Mouse (Mus musculus) liver, postnatal 0 days (tissue): ENCODE data around the gene Klhl29. TPM values are rescaled to one million over a fixed set of nuclear protein-coding genes. Genes with fewer than 3 reads are reported as not detected.

Source experiments
- ATAC-seq: fragments of 200-750 bp; cut with Nextera tagmentation; 2 replicates; pipeline ENCODE4 v1.8.0; 2017; ENCODE audit warnings: mild to moderate bottlenecking, moderate library complexity
- DNase-seq: peaks from one replicate; pipeline ENCODE4 v3.0.0-alpha.2; 2016
- H3K27ac ChIP-seq: fragments of 300-500 bp; sonication (generic); 2 replicates; pipeline ENCODE4 v1.5.1; 2014; ENCODE audit warnings: antibody characterized with exemption, moderate library complexity, mild to moderate bottlenecking, low read depth
- H3K27me3 ChIP-seq: fragments of 300-500 bp; sonication (generic); 2 replicates; pipeline ENCODE4 v1.6.1; 2014; ENCODE audit warnings: low read length, control low read depth, mixed read lengths; ENCODE audit not compliant: insufficient read depth
- H3K36me3 ChIP-seq: fragments of 300-500 bp; sonication (generic); replicated peaks from 2 replicates; pipeline ENCODE4 v1.6.1; 2014; ENCODE audit warnings: mild to moderate bottlenecking, control low read depth, low read length, moderate library complexity, mixed read lengths; ENCODE audit not compliant: insufficient read depth
- H3K4me1 ChIP-seq: fragments of 300-500 bp; sonication (generic); 2 replicates; pipeline ENCODE4 v1.6.1; 2014; ENCODE audit warnings: antibody characterized with exemption, mild to moderate bottlenecking, control low read depth; ENCODE audit not compliant: insufficient read depth
- H3K4me2 ChIP-seq: fragments of 300-500 bp; sonication (generic); 2 replicates; pipeline ENCODE4 v1.6.1; 2014; ENCODE audit warnings: low read depth, mild to moderate bottlenecking, low read length, moderate library complexity, mixed read lengths
- H3K4me3 ChIP-seq: fragments of 300-500 bp; sonication (generic); 2 replicates; pipeline ENCODE4 v1.5.1; 2014; ENCODE audit warnings: low read depth, low read length
- H3K9ac ChIP-seq: fragments of 300-500 bp; sonication (generic); replicated peaks from 2 replicates; pipeline ENCODE4 v1.6.1; 2014; ENCODE audit warnings: mild to moderate bottlenecking, moderate library complexity
- H3K9me3 ChIP-seq: fragments of 300-500 bp; sonication (generic); 2 replicates; pipeline ENCODE4 v1.6.1; 2016; ENCODE audit warnings: mild to moderate bottlenecking, control low read depth, low read length, mixed read lengths
- CTCF ChIP-seq: sonication (generic); IDR thresholded peaks from 2 replicates; pipeline ENCODE4 v1.5.1; 2016; ENCODE audit warnings: antibody characterized with exemption, low read depth
- EP300 ChIP-seq: IDR thresholded peaks from 2 replicates; pipeline ENCODE4 v1.6.1; 2016; ENCODE audit warnings: antibody characterized with exemption, low read depth, mild to moderate bottlenecking
- WGBS: fragments of 180-500 bp; shearing (Covaris S2); extraction: QIAGEN DNeasy Blood & Tissue Kit; methylation state at CpG from one replicate; pipeline ENCODE4 v1.1.7; 2014; ENCODE audit not compliant: insufficient replicate concordance; 5-methylcytosine and 5-hydroxymethylcytosine counted together
- polyA plus RNA-seq: library from polyadenylated mRNA; unstranded; fragments of >200 nt; fragmentation: Nextera tagmentation; extraction: Ambion mirVana; gene quantifications from 2 replicates; pipeline ENCODE4 v1.2.1, GENCODE M21; 2015

Gene Klhl29
- polyA plus RNA-seq, 1 experiment from 2014 or later, result 0.05 TPM

- no peak overlapping the region for H3K4me2 ChIP-seq
- no peaks in the 10 kb centered on the region for H3K9me3 ChIP-seq
- H3K4me1 ChIP-seq, result no peaks in the 10 kb centered on the region
- TF ChIP-seq CTCF (no peak), EP300 (no peak)
- ATAC-seq (no peak), DNase-seq (no peak)
- H3K4me3 ChIP-seq, result no peak overlapping the region
- no peaks in the 10 kb centered on the region for H3K36me3 ChIP-seq
- H3K27me3 ChIP-seq, result no peaks in the 10 kb centered on the region
- H3K27ac ChIP-seq, result no peak overlapping the region
- 82% methylated on average over 4 of the region's 4 CpGs for WGBS
- no peak overlapping the region for H3K9ac ChIP-seq
Measured at GRCm38 (mm10) chr12:5273316-5274047, 102.0 kb downstream of the Klhl29 start.

- H3K4me1 ChIP-seq, result peaks cover 3% of the 10 kb centered on the region; the same call in 1 of the 2 replicates
- ATAC-seq (no peak), DNase-seq (no peak)
- H3K4me2 ChIP-seq, result no peak overlapping the region
- H3K27me3 ChIP-seq, result no peaks in the 10 kb centered on the region
- H3K9ac ChIP-seq, result no peak overlapping the region
- TF ChIP-seq EP300, result no peak
- TF ChIP-seq CTCF, result no peak
- H3K4me3 ChIP-seq, result no peak overlapping the region
- 78% methylated on average over 3 of the region's 3 CpGs for WGBS
- H3K27ac ChIP-seq, result no peak overlapping the region
- no peaks in the 10 kb centered on the region for H3K36me3 ChIP-seq
- H3K9me3 ChIP-seq, result no peaks in the 10 kb centered on the region
Measured at GRCm38 (mm10) chr12:5270527-5270926, 105.0 kb downstream of the Klhl29 start.

GRCm38 (mm10) chr12:5269936-5270335, 105.5 kb downstream of the Klhl29 start:
- H3K27ac ChIP-seq, result no peak overlapping the region
- no peak overlapping the region for H3K9ac ChIP-seq
- WGBS, result 66% methylated on average over 9 of the region's 9 CpGs
- no peaks in the 10 kb centered on the region for H3K36me3 ChIP-seq
- no peak for TF ChIP-seq CTCF
- TF ChIP-seq EP300, result no peak
- H3K4me3 ChIP-seq, result no peak overlapping the region
- ATAC-seq (no peak), DNase-seq (no peak)
- no peak overlapping the region for H3K4me2 ChIP-seq
- H3K9me3 ChIP-seq, result no peaks in the 10 kb centered on the region
- no peaks in the 10 kb centered on the region for H3K27me3 ChIP-seq
- H3K4me1 ChIP-seq, result peaks cover 3% of the 10 kb centered on the region; the same call in 1 of the 2 replicates

- H3K36me3 ChIP-seq, result no peaks in the 10 kb centered on the region
- H3K4me3 ChIP-seq, result no peak overlapping the region
- no peak overlapping the region for H3K9ac ChIP-seq
- no peaks in the 10 kb centered on the region for H3K9me3 ChIP-seq
- ATAC-seq, result no peak
- no peak overlapping the region for H3K4me2 ChIP-seq
- no peak overlapping the region for H3K27ac ChIP-seq
- no peak for TF ChIP-seq CTCF
- no peak for TF ChIP-seq EP300
- no peaks in the 10 kb centered on the region for H3K27me3 ChIP-seq
- DNase-seq, result no peak
- 78% methylated on average over 7 of the region's 7 CpGs for WGBS
- H3K4me1 ChIP-seq, result peaks cover 3% of the 10 kb centered on the region; the same call in 1 of the 2 replicates
Measured at GRCm38 (mm10) chr12:5269061-5269460, 106.4 kb downstream of the Klhl29 start.

GRCm38 (mm10) chr12:5268188-5268612, 107.3 kb downstream of the Klhl29 start:
- Histone ChIP-seq H3K4me1 (peaks cover 3% of the 10 kb centered on the region; the same call in 1 of the 2 replicates), H3K9me3 (no peaks in the 10 kb centered on the region), H3K27ac (0 out of 2 replicates have a peak overlapping the region, but pooled peaks have one; percentile 26), H3K4me2 (no peak overlapping the region), H3K9ac (no peak overlapping the region), H3K4me3 (no peak overlapping the region), H3K27me3 (no peaks in the 10 kb centered on the region), H3K36me3 (no peaks in the 10 kb centered on the region)
- DNase-seq (peak; percentile 22), ATAC-seq (peak; percentile 65)
- TF ChIP-seq CTCF (no peak), EP300 (peak; percentile 43; the same call in 1 of the 2 replicates)
- WGBS, result 46% methylated on average over 9 of the region's 9 CpGs

GRCm38 (mm10) chr12:5267271-5268187, 108.0 kb downstream of the Klhl29 start:
- H3K27me3 ChIP-seq, result no peaks in the 10 kb centered on the region
- DNase-seq, result no peak
- H3K27ac ChIP-seq, result no peak overlapping the region; the same call in 1 of the 2 replicates
- no peak overlapping the region for H3K9ac ChIP-seq
- H3K4me1 ChIP-seq, result peaks cover 3% of the 10 kb centered on the region; the same call in 1 of the 2 replicates
- 54% methylated on average over 9 of the region's 9 CpGs for WGBS
- no peaks in the 10 kb centered on the region for H3K9me3 ChIP-seq
- no peaks in the 10 kb centered on the region for H3K36me3 ChIP-seq
- no peak overlapping the region for H3K4me2 ChIP-seq
- peak; percentile 58 for ATAC-seq
- no peak overlapping the region for H3K4me3 ChIP-seq
- TF ChIP-seq CTCF (no peak), EP300 (no peak)
